9 mouse cellular contexts compared by ENCODE assay signal in genomic region chr12:59265207-59265941, GRCm38 (mm10). TPM values are rescaled to one million over a fixed set of nuclear protein-coding genes. Genes with fewer than 3 reads are reported as not detected.
DNase-seq lines count a peak whose midpoint lies in the region; ATAC-seq lines count a peak whose summit lies in the region.
"Had no signal": no experiment of that assay in that cellular context is flagged by ENCODE, and none has a peak within 500 bp of the region (broad histone marks: within the 10 kb centered on the region; RNA-seq: fewer than 3 reads in every experiment).

No protein-coding gene starts in this region.

- DNase-seq in layer of hippocampus, adult 11-12 months (ENCODE audit: low spot score), result peak; percentile 37
- no peak for DNase-seq in layer of hippocampus, adult 9-11 months
- peak; percentile 75 for DNase-seq in cerebellum, postnatal 14 days
- peak; percentile 73 to 78 for DNase-seq in frontal cortex, postnatal 36 days (ENCODE audit: low spot score in 2 of 2)
- DNase-seq in layer of hippocampus, postnatal 36 days, result peak; percentile 53 to 62
- no peak for DNase-seq in urinary bladder, postnatal 36 days (ENCODE audit: low spot score in 2 of 2)
- DNase-seq in thymus, postnatal 14 days, result no peak

- H3K4me1 ChIP-seq in neural tube, embryonic 13.5 days (replicated peaks), result peaks cover 12% of the 10 kb centered on the region
- H3K4me1 ChIP-seq: liver, embryonic 15.5 days had no signal

- H3K27ac ChIP-seq in neural tube, embryonic 13.5 days (replicated peaks), result peak overlapping the region; percentile 52; the same call in 1 of the 2 replicates
- H3K27ac ChIP-seq: liver, embryonic 15.5 days had no signal

- no peaks in the 10 kb centered on the region for H3K27me3 ChIP-seq in neural tube, embryonic 13.5 days
- H3K27me3 ChIP-seq: liver, embryonic 15.5 days had no signal

- H3K9ac ChIP-seq in neural tube, embryonic 13.5 days, result peak overlapping the region; percentile 49; the same call in 1 of the 2 replicates
- H3K9ac ChIP-seq: liver, embryonic 15.5 days had no signal

- H3K4me2 ChIP-seq in neural tube, embryonic 13.5 days, result peak overlapping the region; percentile 48
- H3K4me2 ChIP-seq: liver, embryonic 15.5 days had no signal

- ATAC-seq in neural tube, embryonic 13.5 days (ENCODE audit: low read depth), result peak; percentile 71

- peak overlapping the region; percentile 20 for H3K4me3 ChIP-seq in neural tube, embryonic 13.5 days
- H3K4me3 ChIP-seq: liver, embryonic 15.5 days had no signal

- H3K36me3 ChIP-seq in neural tube, embryonic 13.5 days, result no peaks in the 10 kb centered on the region
- H3K36me3 ChIP-seq: liver, embryonic 15.5 days had no signal

- no peaks in the 10 kb centered on the region for H3K9me3 ChIP-seq in neural tube, embryonic 13.5 days
- H3K9me3 ChIP-seq: liver, embryonic 15.5 days had no signal

- WGBS in neural tube, embryonic 13.5 days, result 30% methylated on average over 15 of the region's 15 CpGs

RNA-seq across cellular contexts. Expression of gene Fbxo33, which starts 45.8 kb away (rescaled TPM):
- 10 to 100 TPM; 52.5 to 56.3 TPM for total RNA-seq in layer of hippocampus, postnatal 36 days (2021)
- 8.6 and 8.8 TPM in 2 replicates for polyA plus RNA-seq in neural tube, embryonic 13.5 days (2015; fragmentation: Nextera tagmentation; extraction: Ambion mirVana)

Comparison
In these comparisons a context has a peak if more than half of its experiments do, and no peak if none do; other contexts are left out.
1. DNase-seq: peak in layer of hippocampus, adult 11-12 months (single experiment), cerebellum, postnatal 14 days (2 of 2), frontal cortex, postnatal 36 days (2 of 2) and layer of hippocampus, postnatal 36 days (2 of 2); none in layer of hippocampus, adult 9-11 months (single experiment), urinary bladder, postnatal 36 days (0 of 2) and thymus, postnatal 14 days (single experiment).